Mouse (Mus musculus) spleen, adult 2 months (tissue): ENCODE results near the gene Sipa1l1.

Experiments used
- CTCF ChIP-seq: fragments of 200-500 bp; IDR thresholded peaks from 2 replicates; pipeline ENCODE4 v1.5.1; 2011; ENCODE audit warnings: mild to moderate bottlenecking, inconsistent platforms; ENCODE audit not compliant: insufficient read depth, insufficient read length, insufficient replicate concordance; ENCODE audit errors: extremely low read depth
- POLR2A ChIP-seq: fragments of 200-500 bp; IDR thresholded peaks from 2 replicates; pipeline ENCODE4 v1.6.1; 2011; ENCODE audit warnings: low read depth, low read length, inconsistent platforms

DNA sequence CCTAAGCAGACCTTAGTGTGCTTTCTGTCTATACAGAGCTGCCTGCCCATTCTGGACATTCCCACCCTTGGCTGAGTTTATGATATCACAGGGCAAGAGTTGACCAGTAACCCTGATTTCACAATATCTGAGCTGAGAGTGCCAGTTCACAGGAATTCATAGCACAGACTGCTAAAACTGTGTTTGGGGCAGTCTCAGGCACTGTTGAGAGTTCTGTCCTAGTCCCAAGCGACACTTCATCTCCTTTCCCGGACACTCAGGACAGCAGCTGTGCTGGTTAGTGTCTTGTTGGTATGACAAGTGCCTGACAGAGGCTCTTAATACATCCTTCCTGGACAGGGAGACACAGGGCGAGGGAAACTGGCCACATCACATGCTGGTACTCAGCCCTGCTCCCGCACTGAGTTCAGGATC is 23.5 kb downstream of the Sipa1l1 start:
- TF ChIP-seq CTCF (no peak), POLR2A (no peak)
